Mouse (Mus musculus) stomach, postnatal 0 days (tissue): ENCODE measurements around the gene Fcnb. TPM values are rescaled to one million over a fixed set of nuclear protein-coding genes. Genes with fewer than 3 reads are reported as not detected.

Experiments used
- ATAC-seq: fragments of 200-750 bp; cut with Nextera tagmentation; 2 replicates; pipeline ENCODE4 v1.8.0; 2017; ENCODE audit not compliant: low FRiP score, low TSS enrichment
- DNase-seq: peaks from one replicate; pipeline ENCODE4 v3.0.0-alpha.2; 2016; ENCODE audit warnings: low spot score
- H3K27ac ChIP-seq: fragments of 300-500 bp; sonication (generic); replicated peaks from 2 replicates; pipeline ENCODE4 v1.5.1; 2014; ENCODE audit warnings: mild to moderate bottlenecking, control low read depth
- H3K27me3 ChIP-seq: fragments of 300-500 bp; sonication (generic); 2 replicates; pipeline ENCODE4 v1.6.1; 2014; ENCODE audit warnings: low read length; ENCODE audit not compliant: control insufficient read depth, insufficient read depth
- H3K36me3 ChIP-seq: fragments of 300-500 bp; sonication (generic); 2 replicates; pipeline ENCODE4 v1.6.1; 2014; ENCODE audit warnings: low read length, mixed read lengths; ENCODE audit not compliant: control insufficient read depth, insufficient read depth
- H3K4me1 ChIP-seq: fragments of 300-500 bp; sonication (generic); replicated peaks from 2 replicates; pipeline ENCODE4 v1.6.1; 2014; ENCODE audit warnings: antibody characterized with exemption; ENCODE audit not compliant: control insufficient read depth, insufficient read depth
- H3K4me2 ChIP-seq: fragments of 300-500 bp; sonication (generic); replicated peaks from 2 replicates; pipeline ENCODE4 v1.6.1; 2014; ENCODE audit warnings: low read depth, mild to moderate bottlenecking, control low read depth, moderate library complexity
- H3K4me3 ChIP-seq: fragments of 300-500 bp; sonication (generic); 2 replicates; pipeline ENCODE4 v1.5.1; 2014; ENCODE audit warnings: low read depth, low read length, control low read depth
- H3K9ac ChIP-seq: fragments of 300-500 bp; sonication (generic); 2 replicates; pipeline ENCODE4 v1.6.1; 2014; ENCODE audit warnings: mild to moderate bottlenecking, low read length, control low read depth, mixed read lengths
- H3K9me3 ChIP-seq: fragments of 300-500 bp; sonication (generic); 2 replicates; pipeline ENCODE4 v1.6.1; 2016; ENCODE audit warnings: low read length; ENCODE audit not compliant: control insufficient read depth
- CTCF ChIP-seq: IDR thresholded peaks from 2 replicates; pipeline ENCODE4 v1.5.1; 2016; ENCODE audit warnings: antibody characterized with exemption, low read depth, mild to moderate bottlenecking, moderate library complexity
- EP300 ChIP-seq: optimal IDR thresholded peaks from 2 replicates; pipeline ENCODE3; 2016; ENCODE audit warnings: antibody characterized with exemption
- WGBS: fragments of 180-500 bp; shearing (Covaris S2); extraction: QIAGEN DNeasy Blood & Tissue Kit; methylation state at CpG from one replicate; pipeline ENCODE4 v1.1.7; 2014; 5-methylcytosine and 5-hydroxymethylcytosine counted together
- polyA plus RNA-seq: library from polyadenylated mRNA; unstranded; fragments of >200 nt; fragmentation: Nextera tagmentation; extraction: Ambion mirVana; gene quantifications from 2 replicates; pipeline ENCODE4 v1.2.1, GENCODE M21; 2015

Gene Fcnb
- polyA plus RNA-seq, 1 experiment from 2014 or later = 0.13 TPM

DNA sequence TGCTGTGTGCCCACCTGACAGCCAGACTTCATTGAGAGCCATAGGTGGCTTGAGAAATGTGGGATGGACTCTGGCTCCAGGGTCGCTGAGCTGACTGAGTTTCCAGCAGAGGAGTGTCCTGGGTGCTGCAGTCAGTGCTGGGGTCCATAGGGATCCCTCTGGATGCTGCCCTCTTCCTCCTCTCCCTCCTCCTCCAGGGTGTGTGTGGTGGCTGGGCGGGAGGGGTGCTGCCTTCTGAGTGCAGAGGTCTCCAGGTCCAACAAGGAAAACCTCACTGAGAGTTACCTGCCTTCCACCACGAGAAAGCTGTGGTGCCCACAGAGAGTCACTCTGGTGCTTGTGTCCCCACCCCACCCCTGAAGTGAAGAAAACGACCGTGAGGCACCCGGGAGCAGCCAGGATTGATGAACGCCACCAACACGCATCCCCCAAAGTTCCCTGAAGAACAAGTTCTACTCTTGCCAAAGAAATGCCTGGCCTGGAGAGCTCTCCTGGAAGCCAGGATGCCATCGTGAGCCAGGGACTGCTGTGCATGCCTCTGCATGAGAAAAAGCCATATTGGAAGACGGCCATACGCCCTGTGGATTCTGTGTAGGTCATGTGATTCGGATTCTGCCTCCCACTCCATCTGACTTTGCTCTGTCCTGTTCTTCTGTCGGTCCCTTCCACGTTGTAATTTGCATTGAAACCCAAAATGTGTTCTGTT, 46.1 kb downstream of the Fcnb start:
- Histone ChIP-seq H3K27me3 (no peaks in the 10 kb centered on the region), H3K27ac (no peak overlapping the region)
- 66% methylated on average over 14 of the region's 14 CpGs for WGBS

DNA sequence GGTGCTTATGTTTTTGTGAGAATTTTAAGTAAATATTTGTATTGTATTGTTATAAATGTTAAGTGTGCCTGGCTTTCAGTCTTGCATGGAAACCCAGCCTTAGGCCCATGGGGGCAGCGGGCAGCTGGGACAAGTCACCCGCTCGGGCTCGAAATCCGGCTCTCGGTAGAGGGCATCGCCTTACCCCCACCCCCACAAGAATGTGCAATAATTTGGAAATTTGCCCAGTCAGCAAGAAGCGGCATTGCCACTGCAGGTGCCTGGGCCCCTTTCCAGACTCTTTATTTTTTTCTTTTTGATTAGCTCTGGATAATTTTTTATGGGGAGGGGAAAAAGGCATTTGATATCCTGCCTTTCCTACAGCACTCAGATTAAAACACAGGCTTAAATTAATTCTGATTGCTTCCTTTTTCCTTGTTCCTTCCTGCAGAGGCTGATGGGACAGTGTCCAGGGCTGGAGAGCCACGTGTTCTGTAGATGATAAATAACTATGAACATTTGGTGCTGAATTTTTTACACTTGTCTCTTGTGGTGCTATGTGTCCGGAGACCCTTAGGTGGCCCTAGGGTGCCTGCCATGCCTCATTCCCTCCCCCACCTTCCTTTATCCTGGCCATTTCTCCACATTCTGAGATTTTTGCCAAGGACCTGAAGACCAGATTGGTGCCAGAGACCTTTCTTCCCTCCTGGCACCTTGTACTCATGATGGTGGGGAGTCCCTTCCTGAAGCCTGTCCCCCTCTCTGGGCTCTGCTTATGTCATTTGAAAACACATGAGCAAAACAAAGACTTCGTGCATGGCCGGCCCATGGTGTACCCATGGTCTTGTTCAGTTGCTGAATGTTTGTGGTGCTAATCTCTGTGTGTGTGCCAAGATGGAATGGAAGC, 46.9 kb downstream of the Fcnb start:
- H3K4me2 ChIP-seq = no peak overlapping the region
- H3K36me3 ChIP-seq = no peaks in the 10 kb centered on the region
- ATAC-seq (no peak), DNase-seq (no peak)
- TF ChIP-seq EP300 = no peak
- TF ChIP-seq CTCF = no peak
- WGBS = 37% methylated on average over 12 of the region's 12 CpGs
- H3K27ac ChIP-seq = no peak overlapping the region
- H3K4me3 ChIP-seq = no peak overlapping the region
- 0 out of 2 replicates have a peak, but pooled peaks cover 2% of the 10 kb centered on the region for H3K4me1 ChIP-seq
- no peaks in the 10 kb centered on the region for H3K9me3 ChIP-seq
- H3K27me3 ChIP-seq = no peaks in the 10 kb centered on the region
- H3K9ac ChIP-seq = no peak overlapping the region

More for the DNA sequence above, 46.1 kb downstream of the Fcnb start:
- DNase-seq (no peak), ATAC-seq (peak; percentile 16; the same call in 1 of the 2 replicates)
- H3K9ac ChIP-seq = no peak overlapping the region
- no peak overlapping the region for H3K4me2 ChIP-seq
- H3K4me3 ChIP-seq = no peak overlapping the region
- 0 out of 2 replicates have a peak, but pooled peaks cover 2% of the 10 kb centered on the region for H3K4me1 ChIP-seq
- H3K36me3 ChIP-seq = no peaks in the 10 kb centered on the region
- TF ChIP-seq EP300 (no peak), CTCF (no peak)
- H3K9me3 ChIP-seq = no peaks in the 10 kb centered on the region

DNA sequence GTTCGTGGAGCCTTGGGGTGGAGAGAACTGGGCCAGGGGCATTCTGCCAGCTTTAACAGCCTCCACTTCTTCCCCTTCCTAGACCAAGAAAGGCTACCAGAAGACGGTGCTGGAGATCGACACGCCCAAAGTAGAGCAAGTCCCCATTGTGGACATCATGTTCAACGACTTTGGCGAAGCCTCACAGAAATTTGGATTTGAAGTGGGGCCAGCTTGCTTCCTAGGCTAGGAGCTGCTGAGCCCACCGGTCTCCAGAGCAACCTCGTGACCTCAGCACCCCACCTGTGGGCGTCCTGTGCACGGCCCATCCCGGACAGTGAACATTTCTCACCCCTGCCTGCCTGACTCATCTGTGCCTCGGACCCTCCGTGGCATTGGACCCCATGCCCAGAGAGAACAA, 47.9 kb downstream of the Fcnb start:
- no peaks in the 10 kb centered on the region; the same call in 1 of the 2 replicates for H3K36me3 ChIP-seq
- ATAC-seq = no peak

DNA sequence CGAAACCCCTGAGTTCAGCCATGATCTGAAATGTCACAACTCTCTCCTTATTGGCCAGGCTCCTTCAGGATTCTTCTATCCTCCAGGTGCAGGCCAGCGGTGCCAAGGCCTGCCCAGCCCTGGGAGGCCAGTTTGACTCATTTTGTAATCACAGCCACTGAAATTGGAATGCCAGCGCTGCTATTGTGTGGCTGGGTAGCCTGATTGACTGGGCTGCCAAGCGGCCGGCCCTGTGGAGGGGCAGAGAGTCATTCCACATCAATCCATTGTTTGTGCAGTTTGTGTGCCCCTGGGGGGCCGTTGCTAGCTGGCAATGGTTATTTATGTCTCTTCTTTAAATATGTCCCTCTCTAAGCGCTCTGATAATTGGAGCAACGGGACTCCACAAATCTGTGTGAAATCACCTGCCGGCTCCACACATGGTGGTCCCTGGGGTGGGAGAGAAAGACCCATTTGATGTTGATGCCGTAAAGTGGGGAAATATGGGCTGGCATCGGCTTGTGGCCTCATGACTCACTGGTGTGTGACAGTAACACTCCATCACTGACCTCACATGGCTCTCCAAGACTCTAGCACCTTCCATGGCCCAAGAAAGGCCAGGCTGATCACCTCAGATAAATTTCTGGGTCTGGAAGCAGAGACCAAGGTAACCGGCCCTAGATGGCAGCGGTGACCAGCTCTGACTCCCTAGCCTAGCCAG, 50.5 kb downstream of the Fcnb start:
- ATAC-seq (no peak), DNase-seq (no peak)
- 0 out of 2 replicates have a peak, but pooled peaks cover 2% of the 10 kb centered on the region for H3K4me1 ChIP-seq
- WGBS = 83% methylated on average over 13 of the region's 13 CpGs
- H3K4me3 ChIP-seq = no peak overlapping the region
- TF ChIP-seq CTCF (no peak), EP300 (no peak)
- no peaks in the 10 kb centered on the region for H3K27me3 ChIP-seq
- H3K9me3 ChIP-seq = no peaks in the 10 kb centered on the region
- peaks cover 2% of the 10 kb centered on the region; the same call in 1 of the 2 replicates for H3K36me3 ChIP-seq
- H3K9ac ChIP-seq = no peak overlapping the region
- H3K27ac ChIP-seq = no peak overlapping the region
- no peak overlapping the region for H3K4me2 ChIP-seq

More for the DNA sequence above, 47.9 kb downstream of the Fcnb start:
- DNase-seq = no peak
- WGBS = 77% methylated on average over 13 of the region's 13 CpGs
- H3K4me1 ChIP-seq = 0 out of 2 replicates have a peak, but pooled peaks cover 2% of the 10 kb centered on the region
- H3K4me3 ChIP-seq = no peak overlapping the region
- no peak overlapping the region for H3K9ac ChIP-seq
- H3K9me3 ChIP-seq = no peaks in the 10 kb centered on the region
- no peak overlapping the region for H3K4me2 ChIP-seq
- no peaks in the 10 kb centered on the region for H3K27me3 ChIP-seq
- H3K27ac ChIP-seq = no peak overlapping the region
- no peak for TF ChIP-seq EP300
- TF ChIP-seq CTCF = no peak

DNA sequence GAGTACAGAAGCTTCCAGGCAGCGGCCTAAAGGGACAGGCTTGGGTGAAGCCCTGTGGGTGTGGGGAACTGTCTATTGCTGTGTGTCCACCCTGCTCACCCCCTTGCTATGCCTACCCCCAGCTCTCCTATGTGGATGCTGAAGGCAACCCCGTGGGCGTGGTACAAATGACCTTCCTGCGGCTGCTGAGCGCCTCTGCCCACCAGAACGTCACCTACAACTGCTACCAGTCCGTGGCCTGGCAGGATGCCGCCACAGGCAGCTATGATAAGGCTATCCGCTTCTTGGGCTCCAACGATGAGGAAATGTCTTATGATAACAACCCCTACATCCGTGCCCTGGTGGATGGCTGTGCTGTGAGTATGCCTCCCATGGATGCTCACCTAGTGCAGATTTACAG, 52.2 kb downstream of the Fcnb start:
- no peaks in the 10 kb centered on the region for H3K9me3 ChIP-seq
- no peak overlapping the region for H3K4me3 ChIP-seq
- no peaks in the 10 kb centered on the region for H3K27me3 ChIP-seq
- no peaks in the 10 kb centered on the region for H3K4me1 ChIP-seq
- no peak for ATAC-seq
- no peak overlapping the region for H3K9ac ChIP-seq
- H3K36me3 ChIP-seq = peaks cover 3% of the 10 kb centered on the region; the same call in 1 of the 2 replicates
- no peak for DNase-seq
- no peak overlapping the region for H3K4me2 ChIP-seq
- no peak overlapping the region for H3K27ac ChIP-seq
- 88% methylated on average over 11 of the region's 11 CpGs for WGBS
- no peak for TF ChIP-seq CTCF
- TF ChIP-seq EP300 = no peak
